ENCODE assay signal across 11 mouse cellular contexts in the genomic region with DNA sequence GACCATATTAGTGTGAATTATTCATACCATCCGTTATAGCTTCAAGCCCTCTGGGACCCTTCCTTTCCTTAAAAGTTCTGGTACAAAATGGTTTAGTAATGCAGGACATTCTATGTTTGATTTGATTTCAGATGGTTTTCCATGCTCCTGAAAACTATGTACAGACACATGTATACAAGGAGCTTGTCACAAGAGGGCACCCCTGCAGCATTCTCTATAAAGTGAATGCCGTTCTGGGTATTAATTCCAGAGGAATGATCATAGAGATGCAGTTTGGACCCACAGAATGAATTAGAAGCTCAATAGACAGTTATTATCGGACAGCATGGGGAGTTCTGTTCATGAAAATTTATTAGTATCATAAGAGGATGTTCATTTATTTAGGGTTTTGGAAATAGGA. TPM values are rescaled to one million over a fixed set of nuclear protein-coding genes. Genes with fewer than 3 reads are reported as not detected.
DNase-seq lines count a peak whose midpoint lies in the region; ATAC-seq and TF ChIP-seq lines count a peak whose summit lies in the region.
"Had no signal": no experiment of that assay in that cellular context is flagged by ENCODE, and none has a peak within 500 bp of the region (broad histone marks: within the 10 kb centered on the region; RNA-seq: fewer than 3 reads in every experiment).

No protein-coding gene starts in this region.

- H3K9ac ChIP-seq in embryonic facial prominence, embryonic 11.5 days (replicated peaks; ENCODE audit: low read length): no peak overlapping the region
- H3K9ac ChIP-seq in midbrain, postnatal 0 days (replicated peaks; ENCODE audit: low read length, poor library complexity, severe bottlenecking): no peak overlapping the region
- H3K9ac ChIP-seq in midbrain, embryonic 15.5 days: no peak overlapping the region
- H3K9ac ChIP-seq: embryonic facial prominence, embryonic 13.5 days; midbrain, embryonic 12.5 days had no signal

- 36% methylated on average over 3 of the region's 3 CpGs for WGBS in embryonic facial prominence, embryonic 11.5 days
- 44% methylated on average over 3 of the region's 3 CpGs for WGBS in embryonic facial prominence, embryonic 10.5 days
- 21% methylated on average over 3 of the region's 3 CpGs for whole genome bisulfite sequencing in midbrain, postnatal 0 days
- 25% methylated on average over 3 of the region's 3 CpGs for WGBS in midbrain, embryonic 15.5 days

- no peak overlapping the region for H3K4me2 ChIP-seq in embryonic facial prominence, embryonic 11.5 days (ENCODE audit: low read depth, low read length)
- H3K4me2 ChIP-seq in midbrain, postnatal 0 days (ENCODE audit: low read depth, low read length, poor library complexity, severe bottlenecking): no peak overlapping the region
- no peak overlapping the region for H3K4me2 ChIP-seq in midbrain, embryonic 15.5 days
- H3K4me2 ChIP-seq: embryonic facial prominence, embryonic 13.5 days; liver, embryonic 11.5 days; midbrain, embryonic 12.5 days had no signal

- H3K27me3 ChIP-seq in embryonic facial prominence, embryonic 11.5 days (ENCODE audit: control insufficient read depth, insufficient read depth, low read length): no peaks in the 10 kb centered on the region
- H3K27me3 ChIP-seq in embryonic facial prominence, embryonic 10.5 days (replicated peaks; ENCODE audit: low read depth, poor library complexity, severe bottlenecking): no peaks in the 10 kb centered on the region
- no peaks in the 10 kb centered on the region for H3K27me3 ChIP-seq in midbrain, postnatal 0 days (ENCODE audit: insufficient read depth, low read length)
- no peaks in the 10 kb centered on the region for H3K27me3 ChIP-seq in midbrain, embryonic 15.5 days (replicated peaks)
- H3K27me3 ChIP-seq: embryonic facial prominence, embryonic 13.5 days; midbrain, embryonic 12.5 days had no signal

- no peaks in the 10 kb centered on the region for H3K4me1 ChIP-seq in embryonic facial prominence, embryonic 11.5 days (ENCODE audit: control insufficient read depth, insufficient read depth, low read length)
- peaks cover 11% of the 10 kb centered on the region for H3K4me1 ChIP-seq in embryonic facial prominence, embryonic 10.5 days
- 0 out of 2 replicates have a peak, but pooled peaks cover 3% of the 10 kb centered on the region for H3K4me1 ChIP-seq in midbrain, postnatal 0 days (ENCODE audit: insufficient read depth, low read length)
- peaks cover 22% of the 10 kb centered on the region for H3K4me1 ChIP-seq in midbrain, embryonic 15.5 days

- ATAC-seq in embryonic facial prominence, embryonic 11.5 days (replicated peaks; ENCODE audit: insufficient number of reproducible peaks, low FRiP score, low TSS enrichment, low read depth): no peak
- no peak for ATAC-seq in midbrain, postnatal 0 days (ENCODE audit: low FRiP score)
- no peak for ATAC-seq in midbrain, embryonic 15.5 days (replicated peaks)

- no peaks in the 10 kb centered on the region for H3K36me3 ChIP-seq in embryonic facial prominence, embryonic 11.5 days (replicated peaks; ENCODE audit: control insufficient read depth, insufficient read depth, low read depth, low read length)
- H3K36me3 ChIP-seq in embryonic facial prominence, embryonic 10.5 days (replicated peaks): no peaks in the 10 kb centered on the region
- no peaks in the 10 kb centered on the region for H3K36me3 ChIP-seq in midbrain, postnatal 0 days (ENCODE audit: insufficient read depth, low read length)
- H3K36me3 ChIP-seq in midbrain, embryonic 15.5 days (replicated peaks): no peaks in the 10 kb centered on the region
- H3K36me3 ChIP-seq: embryonic facial prominence, embryonic 13.5 days; midbrain, embryonic 12.5 days had no signal

- no peak overlapping the region for H3K4me3 ChIP-seq in embryonic facial prominence, embryonic 11.5 days (ENCODE audit: low read depth, low read length)
- no peak overlapping the region for H3K4me3 ChIP-seq in embryonic facial prominence, embryonic 10.5 days
- no peak overlapping the region for H3K4me3 ChIP-seq in midbrain, postnatal 0 days (ENCODE audit: low read depth, low read length)
- no peak overlapping the region for H3K4me3 ChIP-seq in midbrain, embryonic 15.5 days
- H3K4me3 ChIP-seq: embryonic facial prominence, embryonic 13.5 days; midbrain, embryonic 12.5 days had no signal

- peak; percentile 46 for DNase-seq in embryonic facial prominence, embryonic 11.5 days (ENCODE audit: low spot score)
- no peak for DNase-seq in embryonic facial prominence, embryonic 10.5 days (ENCODE audit: low spot score)
- DNase-seq in kidney, postnatal 14 days: peak; percentile 29
- no peak for DNase-seq in kidney, adult 18-20 months
- peak; percentile 76 for DNase-seq in midbrain, postnatal 0 days (ENCODE audit: low spot score)
- peak; percentile 68 for DNase-seq in retina, postnatal 1 day
- DNase-seq in testis, postnatal 10 days (ENCODE audit: low spot score): no peak

- no peak overlapping the region for H3K27ac ChIP-seq in embryonic facial prominence, embryonic 11.5 days (replicated peaks; ENCODE audit: low read depth, low read length)
- no peak overlapping the region for H3K27ac ChIP-seq in embryonic facial prominence, embryonic 10.5 days (replicated peaks)
- H3K27ac ChIP-seq in midbrain, postnatal 0 days (ENCODE audit: low read depth, low read length): no peak overlapping the region
- H3K27ac ChIP-seq in midbrain, embryonic 15.5 days: no peak overlapping the region
- H3K27ac ChIP-seq: embryonic facial prominence, embryonic 13.5 days; midbrain, embryonic 12.5 days had no signal

- peak; percentile 73 for TF ChIP-seq CTCF in midbrain, postnatal 0 days (IDR thresholded peaks at IDR 0.05)

- H3K9me3 ChIP-seq in embryonic facial prominence, embryonic 11.5 days (replicated peaks; ENCODE audit: control insufficient read depth, low read length): no peaks in the 10 kb centered on the region
- no peaks in the 10 kb centered on the region for H3K9me3 ChIP-seq in embryonic facial prominence, embryonic 10.5 days
- no peaks in the 10 kb centered on the region for H3K9me3 ChIP-seq in midbrain, postnatal 0 days (ENCODE audit: low read length)
- H3K9me3 ChIP-seq in midbrain, embryonic 15.5 days: no peaks in the 10 kb centered on the region
- H3K9me3 ChIP-seq: embryonic facial prominence, embryonic 13.5 days; midbrain, embryonic 12.5 days had no signal

RNA-seq across cellular contexts. Expression of a gene that starts 2.3 kb away (rescaled TPM):
- polyA plus RNA-seq in embryonic facial prominence, embryonic 11.5 days (2014; fragmentation: Nextera tagmentation; extraction: Ambion mirVana): 8.2 and 9.0 TPM in 2 replicates
- polyA plus RNA-seq in embryonic facial prominence, embryonic 10.5 days (2016; fragmentation: Nextera tagmentation; extraction: Ambion mirVana): 7.0 and 8.5 TPM in 2 replicates
- 11.1 and 16.5 TPM in 2 replicates for total RNA-seq in midbrain, postnatal 0 days (2014; rRNA removed)
- 14.9 and 15.1 TPM in 2 replicates for polyA plus RNA-seq in midbrain, postnatal 0 days (2015; fragmentation: Nextera tagmentation; extraction: Ambion mirVana)
- 21.2 and 22.2 TPM in 2 replicates for polyA plus RNA-seq in midbrain, embryonic 15.5 days (2015; fragmentation: Nextera tagmentation; extraction: Ambion mirVana)

RNA-seq across cellular contexts. Expression of a gene that starts 35.2 kb away (rescaled TPM):
- polyA plus RNA-seq in embryonic facial prominence, embryonic 11.5 days (2014; fragmentation: Nextera tagmentation; extraction: Ambion mirVana): not detected in 2 replicates
- polyA plus RNA-seq in embryonic facial prominence, embryonic 10.5 days (2016; fragmentation: Nextera tagmentation; extraction: Ambion mirVana): 0.07 TPM in 1 of 2 replicates, not detected in the other
- total RNA-seq in midbrain, postnatal 0 days (2014; rRNA removed): 0.99 TPM in 1 of 2 replicates, not detected in the other
- 0.07 and 0.29 TPM in 2 replicates for polyA plus RNA-seq in midbrain, postnatal 0 days (2015; fragmentation: Nextera tagmentation; extraction: Ambion mirVana)
- polyA plus RNA-seq in midbrain, embryonic 15.5 days (2015; fragmentation: Nextera tagmentation; extraction: Ambion mirVana): 0.17 and 0.19 TPM in 2 replicates
- polyA plus RNA-seq: liver, embryonic 11.5 days had no signal

Comparison
In these comparisons a context has a peak if more than half of its experiments do, and no peak if none do; other contexts are left out.
1. DNase-seq: peak in embryonic facial prominence, embryonic 11.5 days (single experiment), kidney, postnatal 14 days (single experiment), midbrain, postnatal 0 days (single experiment) and retina, postnatal 1 day (single experiment); none in embryonic facial prominence, embryonic 10.5 days (single experiment), kidney, adult 18-20 months (single experiment) and testis, postnatal 10 days (single experiment).